Mouse (Mus musculus) gonadal fat pad, adult 2 months (tissue): ENCODE results near the gene Baiap2. TPM values are rescaled to one million over a fixed set of nuclear protein-coding genes. Genes with fewer than 3 reads are reported as not detected.
A peak's percentile ranks its signal among the peaks of the same experiment; 100 is the strongest.

Source experiments
- DNase-seq: peaks from one replicate; pipeline ENCODE4 v3.0.0-alpha.2; 2012; ENCODE audit warnings: low read depth
- polyA plus RNA-seq: library from polyadenylated mRNA; depleted of rRNA; stranded (reverse); fragments of >200 nt; gene quantifications from 2 replicates; pipeline ENCODE4 v1.2.3, GENCODE M21; 2012; rRNA removed

Gene Baiap2
- polyA plus RNA-seq = 86.9 and 90.7 TPM in 2 replicates

GRCm38 (mm10) chr11:119942727-119943427 is at the start of gene Baiap2:
Gene Baiap2, plus strand, starts transcription at chr11:119942763.
- DNase-seq = no peak

- DNase-seq = no peak
Observed at GRCm38 (mm10) chr11:119893667-119894236, 48.8 kb upstream of the Baiap2 start.

- peak; percentile 45 for DNase-seq
Observed at GRCm38 (mm10) chr11:119894634-119895033, 47.9 kb upstream of the Baiap2 start.

- DNase-seq = no peak
Observed at GRCm38 (mm10) chr11:119897041-119897440, 45.5 kb upstream of the Baiap2 start.

GRCm38 (mm10) chr11:119898976-119899375 is 43.6 kb upstream of the Baiap2 start:
- DNase-seq = no peak

- DNase-seq = no peak
Observed at GRCm38 (mm10) chr11:119901174-119901573, 41.4 kb upstream of the Baiap2 start.

GRCm38 (mm10) chr11:119902891-119903290 is 39.7 kb upstream of the Baiap2 start:
- DNase-seq = no peak

GRCm38 (mm10) chr11:119904621-119905286 is 37.8 kb upstream of the Baiap2 start:
- no peak for DNase-seq

GRCm38 (mm10) chr11:119905794-119906193 is 36.8 kb upstream of the Baiap2 start:
- no peak for DNase-seq

GRCm38 (mm10) chr11:119907006-119907650 is 35.4 kb upstream of the Baiap2 start:
- DNase-seq = no peak

GRCm38 (mm10) chr11:119907711-119908110 is 34.9 kb upstream of the Baiap2 start:
- no peak for DNase-seq

- no peak for DNase-seq
Observed at GRCm38 (mm10) chr11:119909436-119909835, 33.1 kb upstream of the Baiap2 start.

- DNase-seq = no peak
Observed at GRCm38 (mm10) chr11:119912845-119913244, 29.7 kb upstream of the Baiap2 start.

- no peak for DNase-seq
Observed at GRCm38 (mm10) chr11:119913291-119913934, 29.1 kb upstream of the Baiap2 start, which contains the start of gene Chmp6. Gene Chmp6, plus strand, starts transcription at chr11:119913441.

- DNase-seq = no peak
Observed at GRCm38 (mm10) chr11:119913935-119914314, 28.6 kb upstream of the Baiap2 start.

- DNase-seq = no peak
Observed at GRCm38 (mm10) chr11:119914381-119914780, 28.2 kb upstream of the Baiap2 start.

- no peak for DNase-seq
Observed at GRCm38 (mm10) chr11:119915666-119916065, 26.9 kb upstream of the Baiap2 start.

- DNase-seq = no peak
Observed at GRCm38 (mm10) chr11:119916102-119916790, 26.3 kb upstream of the Baiap2 start.

- no peak for DNase-seq
Observed at GRCm38 (mm10) chr11:119916834-119917469, 25.6 kb upstream of the Baiap2 start.

- DNase-seq = no peak
Observed at GRCm38 (mm10) chr11:119918521-119918920, 24.0 kb upstream of the Baiap2 start.

- no peak for DNase-seq
Observed at GRCm38 (mm10) chr11:119919432-119919831, 23.1 kb upstream of the Baiap2 start.
